Mouse (Mus musculus) heart, adult 11 months (tissue): ENCODE measurements at regions not wholly inside any gene's neighbourhood (a gene's known extent, or its start where the extent isn't known, plus 50 kb on each side); places are given as distances from the start of the nearest gene placed in this dataset.

Experiments used
- DNase-seq: peaks from one replicate; pipeline ENCODE4 v3.0.0; 2022

- DNase-seq, result peak; percentile 89
These were observed 837.9 kb downstream of the Ryr2 start for GRCm38 (mm10) chr13:11268673-11269340.

- DNase-seq, result no peak
These were observed 859.2 kb downstream of the Ryr2 start for GRCm38 (mm10) chr13:11247541-11247940.

GRCm38 (mm10) chr13:11216671-11217330 is 856.2 kb upstream of the Chrm3 start:
- no peak for DNase-seq

- no peak for DNase-seq
These were observed 849.5 kb upstream of the Chrm3 start for GRCm38 (mm10) chr13:11210109-11210508.

GRCm38 (mm10) chr13:11205216-11205786 is 844.7 kb upstream of the Chrm3 start:
- no peak for DNase-seq

- no peak for DNase-seq
These were observed 841.3 kb upstream of the Chrm3 start for GRCm38 (mm10) chr13:11201978-11202377.

- DNase-seq, result no peak
These were observed 831.8 kb upstream of the Chrm3 start for GRCm38 (mm10) chr13:11192471-11192870.

- DNase-seq, result no peak
These were observed 820.5 kb upstream of the Chrm3 start for GRCm38 (mm10) chr13:11181191-11181590.

- no peak for DNase-seq
These were observed 819.7 kb upstream of the Chrm3 start for GRCm38 (mm10) chr13:11180356-11180755.

GRCm38 (mm10) chr13:11178586-11178985 is 817.9 kb upstream of the Chrm3 start:
- no peak for DNase-seq

GRCm38 (mm10) chr13:11177642-11178420 is 817.2 kb upstream of the Chrm3 start:
- no peak for DNase-seq

GRCm38 (mm10) chr13:11167115-11167514 is 806.5 kb upstream of the Chrm3 start:
- peak; percentile 70 for DNase-seq

GRCm38 (mm10) chr13:11164130-11164529 is 803.5 kb upstream of the Chrm3 start:
- no peak for DNase-seq

GRCm38 (mm10) chr13:11147268-11147667 is 786.6 kb upstream of the Chrm3 start:
- DNase-seq, result no peak

GRCm38 (mm10) chr13:11107693-11108092 is 747.0 kb upstream of the Chrm3 start:
- DNase-seq, result no peak

GRCm38 (mm10) chr13:11106426-11106825 is 745.8 kb upstream of the Chrm3 start:
- no peak for DNase-seq

GRCm38 (mm10) chr13:11105571-11105970 is 744.9 kb upstream of the Chrm3 start:
- DNase-seq, result peak; percentile 95

GRCm38 (mm10) chr13:11099586-11099950 is 738.9 kb upstream of the Chrm3 start:
- DNase-seq, result no peak

- DNase-seq, result no peak
These were observed 738.4 kb upstream of the Chrm3 start for GRCm38 (mm10) chr13:11098899-11099585.

GRCm38 (mm10) chr13:11092911-11093310 is 732.3 kb upstream of the Chrm3 start:
- no peak for DNase-seq
